Mouse (Mus musculus): Measurements from ENCODE around the gene Herpud1. TPM values are rescaled to one million over a fixed set of nuclear protein-coding genes. Genes with fewer than 3 reads are reported as not detected.

Herpud1 gene
- polyA plus RNA-seq, 1 experiment, result 93.4 TPM

DNA sequence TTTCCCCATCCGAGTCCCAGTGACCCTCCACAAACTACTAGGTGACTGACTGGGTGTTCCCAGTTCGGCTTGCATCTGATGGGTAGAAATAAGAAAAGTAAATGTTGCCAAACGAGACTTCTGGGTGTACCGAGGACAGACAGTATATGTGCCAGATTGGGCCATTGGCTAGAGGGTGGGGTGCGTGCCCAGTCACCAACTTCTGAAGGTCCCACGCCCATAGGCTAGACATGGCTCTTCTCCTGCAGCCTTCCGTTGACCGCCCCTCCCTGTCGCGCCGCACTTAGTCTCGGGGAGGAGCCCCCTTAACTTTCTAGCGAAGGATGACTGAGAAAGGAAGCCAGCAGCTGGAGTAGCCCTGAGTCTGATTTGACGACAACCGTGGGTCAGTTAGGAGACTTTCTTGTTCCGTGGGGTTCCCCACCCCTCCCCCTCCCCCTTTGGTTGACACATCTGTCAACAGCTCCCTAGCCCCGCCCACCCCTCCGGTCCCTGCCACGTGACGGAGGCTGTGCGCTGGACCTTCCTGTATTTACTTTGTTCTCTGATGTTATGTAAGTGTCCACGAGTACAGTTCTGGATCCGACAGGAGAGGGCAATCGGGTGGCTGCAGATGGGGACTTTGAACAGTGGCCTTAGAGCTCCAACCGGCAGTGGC lies 918 bp downstream of the Herpud1 start:
- TF ChIP-seq POLR2A (IDR thresholded peaks at IDR 0.05; ENCODE audit: borderline replicate concordance, low read depth, low read length) (no peak), CTCF (IDR thresholded peaks at IDR 0.05; ENCODE audit: low read depth, low read length) (no peak)
- Histone ChIP-seq H3K27ac (ENCODE audit: insufficient read depth, low read depth, low read length) (peak overlapping the region; percentile 68), H3K4me3 (ENCODE audit: insufficient read depth, low read length) (peak overlapping the region; percentile 75), H3K4me1 (ENCODE audit: control insufficient read depth, insufficient read depth, low read length) (0 out of 2 replicates have a peak, but pooled peaks cover 8% of the 10 kb centered on the region)

DNA sequence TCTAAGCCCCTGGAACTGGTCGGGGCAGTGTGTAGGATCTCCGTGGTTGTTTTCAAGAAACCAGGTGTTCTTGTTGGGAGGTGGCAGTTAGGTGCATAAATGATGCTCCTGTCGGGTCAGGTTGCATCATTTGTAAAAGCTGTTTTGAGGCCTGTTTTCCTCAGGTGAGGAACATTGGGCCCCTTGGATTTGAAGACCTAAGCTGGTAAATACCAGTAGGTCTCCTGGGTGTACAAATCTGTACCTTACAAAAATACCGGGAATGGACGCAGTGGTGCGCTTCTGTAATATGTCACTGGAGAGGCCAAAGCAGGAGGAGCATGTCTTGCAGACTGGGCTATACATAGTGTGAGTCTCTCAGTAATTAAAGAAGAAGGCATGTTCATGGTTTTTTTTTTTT lies 1.5 kb downstream of the Herpud1 start:
- 0 out of 2 replicates have a peak, but pooled peaks cover 8% of the 10 kb centered on the region for H3K4me1 ChIP-seq (ENCODE audit: control insufficient read depth, insufficient read depth, low read length)
- TF ChIP-seq CTCF (IDR thresholded peaks at IDR 0.05; ENCODE audit: low read depth, low read length) (no peak), POLR2A (IDR thresholded peaks at IDR 0.05; ENCODE audit: borderline replicate concordance, low read depth, low read length) (no peak)
- peak overlapping the region; percentile 51 for H3K27ac ChIP-seq (ENCODE audit: insufficient read depth, low read depth, low read length)
- H3K4me3 ChIP-seq (ENCODE audit: insufficient read depth, low read length), result peak overlapping the region; percentile 75

DNA sequence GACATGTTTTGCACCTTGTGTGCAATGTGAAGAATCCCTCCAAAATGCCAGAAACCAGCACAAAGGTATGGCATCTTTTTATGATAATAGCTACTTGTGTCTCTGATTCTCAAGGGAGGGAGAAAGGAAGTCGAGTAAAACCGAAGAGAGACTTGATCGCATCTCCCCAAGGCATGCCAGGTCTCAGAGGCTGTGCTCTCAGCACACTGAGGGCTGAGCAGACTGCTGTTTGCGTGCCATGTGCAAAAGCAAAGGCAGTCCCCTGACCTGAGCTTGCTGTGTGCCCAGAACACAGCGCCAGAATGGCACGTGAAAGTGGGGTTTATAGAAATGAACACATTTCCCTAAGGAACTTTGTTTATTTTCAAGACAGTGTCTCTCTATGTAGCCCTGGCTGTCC lies 3.3 kb downstream of the Herpud1 start:
- 0 out of 2 replicates have a peak, but pooled peaks cover 8% of the 10 kb centered on the region for H3K4me1 ChIP-seq (ENCODE audit: control insufficient read depth, insufficient read depth, low read length)
- no peak overlapping the region for H3K27ac ChIP-seq (ENCODE audit: insufficient read depth, low read depth, low read length)
- TF ChIP-seq CTCF (IDR thresholded peaks at IDR 0.05; ENCODE audit: low read depth, low read length) (no peak), POLR2A (IDR thresholded peaks at IDR 0.05; ENCODE audit: borderline replicate concordance, low read depth, low read length) (no peak)
- no peak overlapping the region for H3K4me3 ChIP-seq (ENCODE audit: insufficient read depth, low read length)

DNA sequence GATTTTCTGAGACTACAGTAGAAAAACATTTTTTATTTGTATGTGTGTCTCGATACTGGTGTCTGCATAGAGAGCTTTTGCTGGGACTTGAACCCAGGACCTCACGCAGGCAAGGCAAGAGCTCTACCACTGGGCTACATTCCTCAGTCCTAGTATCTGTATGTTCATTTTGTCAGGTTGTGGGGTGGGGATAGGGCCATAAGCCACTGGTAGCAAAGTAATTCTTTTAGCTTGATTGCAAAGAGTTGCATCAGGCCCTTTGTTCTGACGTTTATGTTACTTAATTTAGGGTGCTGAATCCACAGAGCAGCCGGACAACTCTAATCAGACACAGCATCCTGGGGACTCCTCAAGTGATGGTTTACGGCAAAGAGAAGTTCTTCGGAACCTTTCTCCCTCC lies 4.2 kb downstream of the Herpud1 start:
- H3K4me1 ChIP-seq (ENCODE audit: control insufficient read depth, insufficient read depth, low read length), result 0 out of 2 replicates have a peak, but pooled peaks cover 7% of the 10 kb centered on the region
- H3K4me3 ChIP-seq (ENCODE audit: insufficient read depth, low read length), result no peak overlapping the region
- TF ChIP-seq POLR2A (IDR thresholded peaks at IDR 0.05; ENCODE audit: borderline replicate concordance, low read depth, low read length), result no peak
- no peak for TF ChIP-seq CTCF (IDR thresholded peaks at IDR 0.05; ENCODE audit: low read depth, low read length)
- H3K27ac ChIP-seq (ENCODE audit: insufficient read depth, low read depth, low read length), result no peak overlapping the region

DNA sequence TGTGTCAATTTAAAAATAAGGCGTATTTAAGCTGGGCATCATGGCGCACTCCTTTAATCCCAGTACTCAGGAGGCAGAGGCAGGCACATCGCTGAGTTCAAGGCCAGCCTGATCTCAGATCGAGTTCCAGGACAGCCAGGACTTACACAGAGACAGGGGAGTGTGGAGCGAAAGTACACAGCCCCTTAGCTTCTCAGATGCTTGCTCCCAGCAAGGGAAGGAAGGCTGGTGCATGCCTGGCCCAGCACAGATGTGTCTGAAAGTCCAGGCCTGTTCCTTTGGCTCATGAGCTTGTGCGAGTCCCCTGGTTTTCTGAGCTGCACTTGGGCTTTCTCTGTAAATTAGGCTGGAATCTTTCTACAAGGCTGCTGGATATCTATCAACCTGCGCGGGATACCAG lies 4.7 kb downstream of the Herpud1 start:
- no peak overlapping the region for H3K4me3 ChIP-seq (ENCODE audit: insufficient read depth, low read length)
- TF ChIP-seq CTCF (IDR thresholded peaks at IDR 0.05; ENCODE audit: low read depth, low read length), result no peak
- no peak for TF ChIP-seq POLR2A (IDR thresholded peaks at IDR 0.05; ENCODE audit: borderline replicate concordance, low read depth, low read length)
- H3K4me1 ChIP-seq (ENCODE audit: control insufficient read depth, insufficient read depth, low read length), result 0 out of 2 replicates have a peak, but pooled peaks cover 3% of the 10 kb centered on the region
- no peak overlapping the region for H3K27ac ChIP-seq (ENCODE audit: insufficient read depth, low read depth, low read length)

DNA sequence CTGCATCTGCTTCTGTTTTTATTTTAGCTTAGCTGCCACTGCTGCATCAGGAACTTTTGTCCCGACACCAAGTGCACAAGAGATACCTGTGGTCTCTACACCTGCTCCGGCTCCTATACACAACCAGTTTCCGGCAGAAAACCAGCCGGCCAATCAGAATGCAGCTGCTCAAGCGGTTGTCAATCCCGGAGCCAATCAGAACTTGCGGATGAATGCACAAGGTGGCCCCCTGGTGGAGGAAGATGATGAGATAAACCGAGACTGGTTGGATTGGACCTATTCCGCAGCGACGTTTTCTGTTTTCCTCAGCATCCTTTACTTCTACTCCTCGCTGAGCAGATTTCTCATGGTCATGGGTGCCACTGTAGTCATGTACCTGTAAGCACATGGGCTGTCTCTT lies 5.9 kb downstream of the Herpud1 start:
- TF ChIP-seq POLR2A (IDR thresholded peaks at IDR 0.05; ENCODE audit: borderline replicate concordance, low read depth, low read length), result no peak
- TF ChIP-seq CTCF (IDR thresholded peaks at IDR 0.05; ENCODE audit: low read depth, low read length), result 0 out of 2 replicates have a peak, but pooled peaks have one; percentile 14
- Histone ChIP-seq H3K4me1 (ENCODE audit: control insufficient read depth, insufficient read depth, low read length) (0 out of 2 replicates have a peak, but pooled peaks cover 3% of the 10 kb centered on the region), H3K4me3 (ENCODE audit: insufficient read depth, low read length) (no peak overlapping the region), H3K27ac (ENCODE audit: insufficient read depth, low read depth, low read length) (no peak overlapping the region)

DNA sequence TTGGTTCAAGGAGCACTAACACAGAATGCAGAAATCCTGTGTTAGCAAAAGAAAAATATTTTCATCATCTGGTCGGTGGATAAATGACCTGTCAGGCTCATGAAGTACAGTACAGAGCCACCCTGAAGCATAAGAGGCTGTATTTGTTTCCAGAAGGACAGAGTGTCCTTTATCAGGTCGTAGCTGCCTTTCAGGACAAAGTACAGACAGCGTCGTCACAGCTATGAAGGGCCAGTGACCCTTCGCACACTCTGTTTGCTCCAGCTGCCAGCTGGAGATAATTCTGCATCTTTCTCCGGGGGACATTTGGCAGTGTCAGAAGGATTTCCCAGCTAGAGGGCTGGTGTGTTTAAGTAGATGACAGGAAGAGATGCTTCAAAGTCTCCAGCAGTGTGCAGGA lies 6.4 kb downstream of the Herpud1 start:
- Histone ChIP-seq H3K27ac (ENCODE audit: insufficient read depth, low read depth, low read length) (no peak overlapping the region), H3K4me3 (ENCODE audit: insufficient read depth, low read length) (no peak overlapping the region), H3K4me1 (ENCODE audit: control insufficient read depth, insufficient read depth, low read length) (0 out of 2 replicates have a peak, but pooled peaks cover 3% of the 10 kb centered on the region)
- TF ChIP-seq CTCF (IDR thresholded peaks at IDR 0.05; ENCODE audit: low read depth, low read length) (no peak), POLR2A (IDR thresholded peaks at IDR 0.05; ENCODE audit: borderline replicate concordance, low read depth, low read length) (no peak)

DNA sequence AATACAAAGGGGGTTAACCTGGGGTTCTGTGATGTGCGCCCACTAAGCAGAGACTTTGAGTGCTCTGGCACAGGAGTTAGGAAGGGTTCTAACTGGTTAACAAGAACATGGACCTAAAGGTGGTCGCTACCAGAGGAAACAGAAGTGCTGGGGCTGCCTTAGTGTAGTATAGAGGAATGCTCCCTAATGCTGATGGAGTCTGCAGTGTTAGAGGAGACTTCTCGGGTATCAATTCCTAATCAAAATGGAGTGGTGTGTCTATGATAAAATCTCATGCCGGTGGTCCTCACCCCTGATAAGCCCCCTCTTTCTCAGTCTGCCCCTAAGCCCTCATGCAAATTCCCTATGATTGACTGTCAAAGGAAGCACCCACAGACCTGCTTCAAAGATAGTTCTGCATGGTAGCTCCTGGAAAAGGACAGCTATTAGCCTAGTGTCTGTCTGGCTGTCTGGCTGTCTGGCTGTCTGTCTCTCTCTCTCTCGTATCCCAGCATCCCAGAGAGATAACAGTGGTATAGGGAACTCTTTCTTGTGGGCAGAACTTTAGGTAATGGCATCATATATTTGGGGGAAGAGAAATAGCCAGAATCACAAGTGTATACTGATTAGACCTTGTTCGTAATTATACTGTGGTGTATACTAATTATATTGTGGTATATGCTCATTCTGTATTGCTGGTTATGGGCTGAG lies 9.8 kb downstream of the Herpud1 start:
- H3K27ac ChIP-seq (ENCODE audit: insufficient read depth, low read depth, low read length), result no peak overlapping the region
- no peak overlapping the region for H3K4me3 ChIP-seq (ENCODE audit: insufficient read depth, low read length)
- H3K4me1 ChIP-seq (ENCODE audit: control insufficient read depth, insufficient read depth, low read length), result peaks cover 5% of the 10 kb centered on the region; the same call in 1 of the 2 replicates
- TF ChIP-seq CTCF (IDR thresholded peaks at IDR 0.05; ENCODE audit: low read depth, low read length), result no peak
- TF ChIP-seq POLR2A (IDR thresholded peaks at IDR 0.05; ENCODE audit: borderline replicate concordance, low read depth, low read length), result no peak

DNA sequence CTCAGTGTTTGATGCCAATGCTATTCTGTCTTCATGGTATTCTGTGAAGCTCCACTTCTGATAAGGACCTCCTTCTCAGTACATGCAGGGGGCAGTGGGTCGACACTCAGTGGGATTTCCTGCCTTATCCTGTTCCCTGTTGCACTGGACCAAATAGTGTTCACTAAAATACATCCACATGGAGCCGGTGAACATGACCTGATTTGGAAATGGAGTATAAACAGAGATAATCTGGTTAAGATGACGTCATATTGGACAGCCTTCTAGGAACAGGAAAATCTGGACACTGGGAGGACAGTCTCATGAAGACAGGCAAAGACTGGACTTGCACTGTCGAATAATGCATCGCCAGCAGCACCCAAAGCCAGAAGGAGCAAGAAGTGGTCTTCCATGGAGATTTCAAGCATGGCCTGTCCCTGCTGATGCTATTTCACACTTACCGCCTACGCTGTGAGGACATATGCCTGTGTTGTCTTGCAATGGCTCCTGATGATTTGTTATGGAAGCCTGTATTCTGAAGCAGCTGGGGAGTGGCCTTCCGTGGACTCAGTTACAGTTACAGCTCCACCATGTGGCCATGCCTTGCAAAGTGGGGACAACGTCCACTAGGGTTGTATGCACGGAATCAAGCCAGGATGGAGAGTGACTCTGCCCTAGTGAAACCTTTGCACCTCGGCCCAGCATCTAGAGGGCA lies 10.9 kb downstream of the Herpud1 start:
- Histone ChIP-seq H3K4me3 (ENCODE audit: insufficient read depth, low read length) (no peak overlapping the region), H3K27ac (ENCODE audit: insufficient read depth, low read depth, low read length) (no peak overlapping the region), H3K4me1 (ENCODE audit: control insufficient read depth, insufficient read depth, low read length) (peaks cover 5% of the 10 kb centered on the region; the same call in 1 of the 2 replicates)
- TF ChIP-seq CTCF (IDR thresholded peaks at IDR 0.05; ENCODE audit: low read depth, low read length), result peak; percentile 69
- no peak for TF ChIP-seq POLR2A (IDR thresholded peaks at IDR 0.05; ENCODE audit: borderline replicate concordance, low read depth, low read length)

All from bone marrow macrophage, adult 2 months (primary cell).